Mouse (Mus musculus) inflammation-experienced regulatory T-cells, adult 6 months (primary cell): Measurements from ENCODE around the gene Zfp994. TPM values are rescaled to one million over a fixed set of nuclear protein-coding genes. Genes with fewer than 3 reads are reported as not detected.
"Not testable (repeated sequence)": the region's sequence is repeated elsewhere in the genome, so short reads cannot be mapped to it uniquely, and the experiment has no call there.

Experiments
- ATAC-seq: one replicate; pipeline ENCODE4 v1.8.0; 2017
- polyA plus RNA-seq, 3 experiments: library from polyadenylated mRNA; unstranded; fragments of 100-300 nt; shearing (Covaris generic); gene quantifications; one replicate each; pipeline ENCODE4 v1.2.1; 2017

The Zfp994 gene
- 1 to 10 TPM; 4.8 to 5.5 (median 4.9) TPM for polyA plus RNA-seq

- ATAC-seq = peak; percentile 99
Observed at GRCm38 (mm10) chr17:22225422-22226012, at the start of gene Zfp994. Gene Zfp994, minus strand, starts transcription at chr17:22225616.

GRCm38 (mm10) chr17:22230701-22231100 lies 5.3 kb upstream of the Zfp994 start:
- not testable (repeated sequence) for ATAC-seq

GRCm38 (mm10) chr17:22225015-22225414 lies 401 bp downstream of the Zfp994 start:
- peak; percentile 22 for ATAC-seq

- ATAC-seq = peak; percentile 79
Observed at GRCm38 (mm10) chr17:22165722-22166294, 59.6 kb downstream of the Zfp994 start, which contains the start of gene Zfp947. Gene Zfp947, minus strand, starts transcription at chr17:22166190.

- peak; percentile 44 for ATAC-seq
Observed at GRCm38 (mm10) chr17:22165304-22165703, 60.1 kb downstream of the Zfp994 start.

GRCm38 (mm10) chr17:22153951-22154350 lies 71.5 kb downstream of the Zfp994 start:
- not testable (repeated sequence) for ATAC-seq

Other genes with a start within 250 kb of the Zfp994 start
- gene Zfp947, start 59.4 kb downstream of the Zfp994 start, polyA plus RNA-seq = 1 to 10 TPM; 1.2 to 3.1 (median 2.6) TPM
- 10 to 100 TPM; 17.2 to 20.0 (median 18.7) TPM for gene CT030661.1, start 89.2 kb upstream of the Zfp994 start, polyA plus RNA-seq
- 10 to 100 TPM; 11.6 to 17.0 (median 13.5) TPM for gene Zfp944, start 135.8 kb upstream of the Zfp994 start, polyA plus RNA-seq
- 10 to 100 TPM; 11.7 to 15.7 (median 14.2) TPM for gene Zfp758, start 135.8 kb upstream of the Zfp994 start, polyA plus RNA-seq
- 1 to 10 TPM; 3.0 to 4.2 (median 3.7) TPM for gene Zfp946, start 198.6 kb upstream of the Zfp994 start, polyA plus RNA-seq